Mouse (Mus musculus) C2C12 (cell line): ENCODE data around the gene P3h2.

Experiments
- CEBPB ChIP-seq: IDR thresholded peaks from one replicate; pipeline ENCODE4 v1.6.1; 2011; ENCODE audit warnings: low read depth, mild to moderate bottlenecking, control low read depth, moderate library complexity
- CTCF ChIP-seq: IDR thresholded peaks from one replicate; pipeline ENCODE4 v1.5.1; 2011; ENCODE audit not compliant: control insufficient read depth, insufficient read depth, insufficient read length
- FOSL1 ChIP-seq: IDR thresholded peaks from one replicate; pipeline ENCODE4 v1.8.0; 2011; ENCODE audit warnings: mild to moderate bottlenecking, low read length; ENCODE audit not compliant: poor library complexity, insufficient read depth, severe bottlenecking
- MAX ChIP-seq: IDR thresholded peaks from one replicate; pipeline ENCODE4 v1.6.1; 2011; ENCODE audit warnings: mild to moderate bottlenecking, control low read depth
- MYOD1 ChIP-seq: IDR thresholded peaks from one replicate; pipeline ENCODE4 v1.6.1; 2011; ENCODE audit warnings: low read depth; ENCODE audit not compliant: control insufficient read depth, insufficient read length
- MYOG ChIP-seq: IDR thresholded peaks from one replicate; pipeline ENCODE4 v1.6.1; 2011; ENCODE audit not compliant: control insufficient read depth, insufficient read length; ENCODE audit errors: extremely low read depth
- USF1 ChIP-seq: IDR thresholded peaks from one replicate; pipeline ENCODE4 v1.6.1; 2011; ENCODE audit warnings: low read depth, mild to moderate bottlenecking, control low read depth, moderate library complexity

GRCm38 (mm10) chr16:26146853-26147252 lies 41.3 kb upstream of the P3h2 start:
- TF ChIP-seq CTCF = no peak
- no peak for TF ChIP-seq FOSL1
- no peak for TF ChIP-seq MYOG
- TF ChIP-seq MYOD1 = no peak
- no peak for TF ChIP-seq USF1
- no peak for TF ChIP-seq MAX
- TF ChIP-seq CEBPB = no peak
